Mouse (Mus musculus) limb, embryonic 10.5 days (tissue): Measurements from ENCODE around the gene Ip6k1. TPM values are rescaled to one million over a fixed set of nuclear protein-coding genes. Genes with fewer than 3 reads are reported as not detected.
A peak's percentile ranks its signal among the peaks of the same experiment; 100 is the strongest.

Source experiments
- DNase-seq: peaks from one replicate; pipeline ENCODE4 v3.0.0-alpha.2; 2017; ENCODE audit warnings: low spot score
- H3K27ac ChIP-seq: fragments of 300-500 bp; sonication (generic); 2 replicates; pipeline ENCODE4 v1.5.1; 2016; ENCODE audit warnings: mild to moderate bottlenecking
- H3K27me3 ChIP-seq: fragments of 300-500 bp; sonication (generic); 2 replicates; pipeline ENCODE4 v1.6.1; 2016; ENCODE audit warnings: low read depth, mild to moderate bottlenecking; ENCODE audit not compliant: poor library complexity, severe bottlenecking
- H3K36me3 ChIP-seq: fragments of 300-500 bp; sonication (generic); 2 replicates; pipeline ENCODE4 v1.6.1; 2016; ENCODE audit warnings: mild to moderate bottlenecking, moderate library complexity
- H3K4me1 ChIP-seq: fragments of 300-500 bp; sonication (generic); 2 replicates; pipeline ENCODE4 v1.6.1; 2016
- H3K4me3 ChIP-seq: fragments of 300-500 bp; sonication (generic); 2 replicates; pipeline ENCODE4 v1.5.1; 2016; ENCODE audit warnings: mild to moderate bottlenecking, moderate library complexity
- H3K9me3 ChIP-seq: fragments of 300-500 bp; sonication (generic); replicated peaks from 2 replicates; pipeline ENCODE4 v1.6.1; 2016; ENCODE audit warnings: mild to moderate bottlenecking
- WGBS: fragments of 180-500 bp; shearing (Covaris S2); methylation state at CpG from one replicate; pipeline ENCODE4 v1.1.7; 2016; 5-methylcytosine and 5-hydroxymethylcytosine counted together
- polyA plus RNA-seq: library from polyadenylated mRNA; unstranded; fragments of >200 nt; fragmentation: Nextera tagmentation; extraction: Ambion mirVana; gene quantifications from 2 replicates; pipeline ENCODE4 v1.2.1, GENCODE M21; 2016

Ip6k1 gene
- 54.1 and 69.8 TPM in 2 replicates for polyA plus RNA-seq

DNA sequence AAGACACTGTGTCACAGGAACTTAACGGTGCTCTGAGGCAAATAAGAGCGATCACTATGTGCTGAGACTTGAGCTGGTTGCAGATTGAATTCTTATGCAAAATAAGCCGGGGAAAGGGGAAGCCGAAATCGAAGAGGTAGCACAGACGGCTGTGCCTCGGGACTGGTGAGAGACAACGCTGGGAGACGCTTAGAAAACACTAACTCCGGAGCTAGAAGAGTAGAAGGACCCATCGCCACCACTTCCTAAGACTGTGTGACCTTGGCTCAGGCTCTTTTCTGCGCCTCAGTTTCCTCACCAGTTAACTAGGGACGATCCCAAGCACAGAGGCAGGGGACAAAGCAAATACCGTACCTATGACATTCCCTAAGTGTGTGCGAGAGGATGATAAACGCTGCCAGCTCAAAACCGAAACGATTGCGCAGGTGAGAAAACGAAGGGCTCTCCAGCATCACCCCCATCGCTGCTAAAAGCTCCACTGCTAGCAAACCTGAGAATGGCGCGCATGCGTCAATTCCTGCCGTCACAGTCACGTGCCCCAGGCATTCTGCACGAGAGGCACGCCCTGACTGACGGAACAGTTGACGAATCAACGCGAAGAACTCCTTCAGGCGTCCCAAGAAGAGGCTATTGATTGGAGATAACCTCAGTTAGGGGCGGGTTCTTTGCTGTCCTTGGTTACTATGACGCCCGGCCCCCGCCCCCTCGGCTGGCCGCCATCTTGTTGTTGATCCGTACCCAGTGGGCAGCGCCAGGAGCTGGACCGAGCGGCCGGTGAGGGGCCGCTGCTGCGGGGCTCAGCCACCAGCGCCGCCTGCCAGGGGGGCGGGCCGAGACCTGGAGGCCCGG, at the start of gene Ip6k1:
Gene Ip6k1 (plus strand): TSS at position 580 of the 849 bp plus-strand sequence.
- no peaks in the 10 kb centered on the region for H3K27me3 ChIP-seq
- H3K9me3 ChIP-seq: no peaks in the 10 kb centered on the region
- peaks cover 24% of the 10 kb centered on the region for H3K4me1 ChIP-seq
- WGBS: under 1% methylated on average over 51 of the region's 51 CpGs
- peak; percentile 99 for DNase-seq
- H3K27ac ChIP-seq: peak within 1 kb of the TSS; percentile 97
- H3K4me3 ChIP-seq: peak within 1 kb of the TSS; percentile 99
- peaks cover 10% of the 10 kb centered on the region for H3K36me3 ChIP-seq

DNA sequence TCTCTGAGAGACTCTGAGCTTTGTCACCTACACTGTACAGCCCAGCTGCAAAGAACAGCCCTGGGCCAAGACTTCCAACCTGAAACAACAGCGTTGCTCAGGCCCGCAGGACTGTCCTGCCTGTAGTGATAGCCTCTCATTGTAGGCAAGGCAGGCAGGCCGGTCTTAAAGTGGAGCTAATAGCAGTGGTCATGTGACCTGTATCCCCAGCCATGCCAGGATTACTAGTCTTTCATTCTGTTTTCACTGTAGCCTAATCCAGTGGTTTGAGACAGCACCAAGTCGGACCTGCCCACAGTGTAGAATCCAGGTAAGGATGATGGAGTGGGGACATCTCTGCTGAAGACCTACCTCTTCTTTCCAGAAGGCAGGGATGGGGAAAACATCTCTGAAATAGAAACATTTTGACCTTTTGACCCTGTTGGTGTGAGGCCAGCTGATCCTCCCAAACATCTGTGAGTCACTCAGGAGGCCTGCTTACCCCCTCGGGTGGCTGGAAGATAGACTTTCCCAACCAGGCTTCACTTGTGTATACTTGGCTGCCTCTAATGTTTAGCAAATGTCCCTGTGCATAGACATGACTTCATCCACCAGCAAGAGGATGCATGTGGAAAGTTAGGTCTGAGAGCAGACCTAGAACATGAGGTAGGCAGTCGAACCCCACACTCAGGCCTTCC, 46.5 kb upstream of the Ip6k1 start:
- Histone ChIP-seq H3K4me1 (peaks cover 20% of the 10 kb centered on the region), H3K9me3 (no peaks in the 10 kb centered on the region), H3K27ac (no peak overlapping the region), H3K4me3 (no peak overlapping the region), H3K36me3 (peaks cover 56% of the 10 kb centered on the region), H3K27me3 (no peaks in the 10 kb centered on the region)
- no peak for DNase-seq
- 80% methylated on average over 6 of the region's 6 CpGs for WGBS

DNA sequence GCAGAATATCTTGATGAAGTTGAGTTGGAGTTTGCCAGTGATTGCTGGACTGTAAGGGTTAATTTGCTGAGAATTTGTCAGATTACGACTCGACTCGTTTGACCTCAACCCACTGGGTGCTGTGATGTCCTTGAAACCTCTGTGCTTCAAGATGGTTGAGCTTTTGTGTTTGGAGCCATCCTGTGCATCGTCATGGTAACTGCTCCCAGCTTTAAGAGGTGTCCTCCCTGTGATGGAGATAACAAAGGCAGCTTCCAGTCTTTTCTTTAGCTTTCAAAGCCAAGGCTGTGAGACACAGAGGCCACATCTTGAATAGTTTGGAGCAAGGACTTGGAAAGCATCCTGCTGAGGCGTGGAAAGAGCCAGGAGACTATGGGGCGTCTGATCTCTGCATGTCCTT, 45.2 kb upstream of the Ip6k1 start:
- no peak overlapping the region for H3K27ac ChIP-seq
- H3K27me3 ChIP-seq: no peaks in the 10 kb centered on the region
- no peak overlapping the region for H3K4me3 ChIP-seq
- no peak for DNase-seq
- WGBS: 71% methylated on average over 6 of the region's 6 CpGs
- H3K4me1 ChIP-seq: peaks cover 14% of the 10 kb centered on the region
- H3K36me3 ChIP-seq: peaks cover 70% of the 10 kb centered on the region
- no peaks in the 10 kb centered on the region for H3K9me3 ChIP-seq

DNA sequence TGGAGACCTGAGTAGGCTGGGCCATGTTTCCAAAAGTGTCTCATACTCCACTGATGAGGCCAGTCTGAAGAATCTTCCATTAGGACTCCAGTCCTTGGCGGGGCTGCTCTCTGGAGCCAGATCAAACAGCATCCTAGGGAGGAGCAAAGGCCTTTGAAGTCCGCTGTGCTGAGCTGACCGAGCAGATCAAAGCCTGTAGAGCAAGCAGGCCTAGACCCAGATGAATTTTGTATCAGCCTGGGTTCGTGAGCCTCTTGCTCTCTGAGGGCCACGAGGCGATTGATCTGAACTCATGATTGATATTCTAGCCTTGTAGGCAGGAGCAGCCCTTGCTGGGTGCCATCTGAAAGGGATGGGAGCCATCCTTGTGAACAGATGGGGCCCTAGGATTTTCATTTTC, 42.4 kb upstream of the Ip6k1 start:
- WGBS: 18% methylated on average over 6 of the region's 6 CpGs

DNA sequence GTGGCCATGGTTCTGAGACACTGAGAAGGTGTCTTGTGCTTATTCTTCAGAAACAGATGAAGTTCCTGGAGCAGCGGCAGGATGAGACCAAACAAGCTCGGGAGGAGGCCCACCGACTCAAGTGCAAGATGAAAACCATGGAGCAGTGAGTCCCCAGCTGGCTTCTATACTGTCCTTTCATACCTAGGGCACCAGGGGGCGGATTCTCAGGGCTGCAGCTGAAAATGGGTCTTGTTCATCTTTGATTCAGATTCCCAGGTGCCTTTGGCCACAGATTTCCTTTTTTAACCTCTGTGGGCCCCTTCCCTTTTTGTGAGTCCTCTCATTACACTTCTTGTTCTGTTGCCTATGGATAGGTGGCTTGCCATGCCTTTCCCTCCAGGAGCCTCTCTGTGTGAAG, 41.4 kb upstream of the Ip6k1 start:
- Histone ChIP-seq H3K36me3 (peaks cover 98% of the 10 kb centered on the region), H3K4me1 (peaks cover 13% of the 10 kb centered on the region), H3K27ac (no peak overlapping the region), H3K4me3 (no peak overlapping the region), H3K27me3 (no peaks in the 10 kb centered on the region), H3K9me3 (no peaks in the 10 kb centered on the region)
- 85% methylated on average over 4 of the region's 4 CpGs for WGBS
- no peak for DNase-seq

More for the DNA sequence above, 42.4 kb upstream of the Ip6k1 start:
- Histone ChIP-seq H3K36me3 (peaks cover 95% of the 10 kb centered on the region), H3K27ac (no peak overlapping the region), H3K4me1 (peaks cover 13% of the 10 kb centered on the region), H3K9me3 (no peaks in the 10 kb centered on the region), H3K27me3 (no peaks in the 10 kb centered on the region), H3K4me3 (no peak overlapping the region)
- DNase-seq: no peak

DNA sequence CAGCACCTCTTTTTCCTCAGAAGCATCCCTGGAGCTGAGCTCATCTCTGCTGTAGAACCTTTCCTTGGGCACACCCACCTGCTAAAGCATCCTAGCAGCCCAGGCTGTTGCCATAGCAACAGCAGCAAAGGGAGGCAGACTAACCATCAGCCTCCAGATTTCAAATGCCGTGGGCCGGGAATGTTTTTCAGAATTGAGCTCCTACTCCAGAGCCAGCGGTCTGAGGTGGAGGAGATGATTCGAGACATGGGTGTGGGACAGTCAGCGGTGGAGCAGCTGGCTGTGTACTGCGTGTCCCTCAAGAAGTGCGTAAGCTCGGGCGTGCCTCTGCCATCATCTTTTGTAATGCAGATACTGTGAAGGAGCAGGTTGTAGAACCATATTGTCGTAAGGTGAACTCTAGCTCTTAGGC, 40.9 kb upstream of the Ip6k1 start:
- Histone ChIP-seq H3K4me3 (no peak overlapping the region), H3K36me3 (peaks cover 97% of the 10 kb centered on the region), H3K4me1 (peaks cover 13% of the 10 kb centered on the region), H3K27me3 (no peaks in the 10 kb centered on the region), H3K27ac (0 out of 2 replicates have a peak overlapping the region, but pooled peaks have one; percentile 7), H3K9me3 (no peaks in the 10 kb centered on the region)
- no peak for DNase-seq
- WGBS: 92% methylated on average over 10 of the region's 10 CpGs

DNA sequence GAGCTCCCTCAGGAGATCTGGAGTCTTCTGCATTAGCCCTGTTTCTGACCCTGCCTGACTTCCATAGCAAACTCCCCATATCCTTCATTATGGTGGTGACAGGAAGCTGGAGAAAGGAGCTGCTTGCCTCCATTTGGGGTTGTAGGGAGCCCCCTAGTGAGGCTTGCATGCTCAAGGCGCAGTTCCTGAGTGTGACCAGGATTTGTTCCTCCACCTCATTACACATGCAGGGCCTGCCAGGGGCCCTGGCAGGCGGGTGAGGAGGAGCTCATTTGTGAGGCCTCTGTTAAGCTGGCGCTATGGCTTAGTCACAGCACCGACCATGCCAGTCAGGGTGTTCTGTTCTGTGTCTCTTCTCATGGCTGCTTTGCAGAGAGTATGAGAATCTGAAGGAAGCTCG, 40.4 kb upstream of the Ip6k1 start:
- Histone ChIP-seq H3K27me3 (no peaks in the 10 kb centered on the region), H3K27ac (0 out of 2 replicates have a peak overlapping the region, but pooled peaks have one; percentile 7), H3K4me3 (no peak overlapping the region), H3K36me3 (peaks cover 97% of the 10 kb centered on the region), H3K9me3 (no peaks in the 10 kb centered on the region), H3K4me1 (peaks cover 13% of the 10 kb centered on the region)
- no peak for DNase-seq
- WGBS: 57% methylated on average over 5 of the region's 5 CpGs

DNA sequence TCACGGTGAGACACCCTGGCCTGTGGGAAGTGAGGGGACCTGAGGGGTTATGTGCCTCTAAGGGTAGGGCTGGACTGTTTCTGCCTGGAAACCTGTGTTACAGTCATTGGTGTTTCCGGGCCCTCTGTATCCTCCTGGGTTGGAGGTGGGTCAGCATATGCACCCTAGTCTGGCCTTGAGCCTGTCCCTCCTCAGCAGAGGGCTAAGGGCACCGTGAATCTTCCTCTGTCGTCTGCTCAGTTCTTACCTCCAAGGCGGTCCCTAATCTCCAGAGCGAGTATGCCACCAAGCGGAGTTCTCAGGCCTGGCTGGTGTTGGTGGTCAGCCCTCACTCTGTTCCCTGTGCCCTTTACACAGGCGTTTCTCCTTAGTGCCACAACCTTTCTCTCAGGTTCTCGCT, 39.4 kb upstream of the Ip6k1 start:
- Histone ChIP-seq H3K27ac (0 out of 2 replicates have a peak overlapping the region, but pooled peaks have one; percentile 21), H3K9me3 (no peaks in the 10 kb centered on the region), H3K27me3 (no peaks in the 10 kb centered on the region), H3K4me1 (peaks cover 13% of the 10 kb centered on the region), H3K36me3 (peaks cover 96% of the 10 kb centered on the region), H3K4me3 (no peak overlapping the region)
- 89% methylated on average over 9 of the region's 9 CpGs for WGBS
- no peak for DNase-seq

DNA sequence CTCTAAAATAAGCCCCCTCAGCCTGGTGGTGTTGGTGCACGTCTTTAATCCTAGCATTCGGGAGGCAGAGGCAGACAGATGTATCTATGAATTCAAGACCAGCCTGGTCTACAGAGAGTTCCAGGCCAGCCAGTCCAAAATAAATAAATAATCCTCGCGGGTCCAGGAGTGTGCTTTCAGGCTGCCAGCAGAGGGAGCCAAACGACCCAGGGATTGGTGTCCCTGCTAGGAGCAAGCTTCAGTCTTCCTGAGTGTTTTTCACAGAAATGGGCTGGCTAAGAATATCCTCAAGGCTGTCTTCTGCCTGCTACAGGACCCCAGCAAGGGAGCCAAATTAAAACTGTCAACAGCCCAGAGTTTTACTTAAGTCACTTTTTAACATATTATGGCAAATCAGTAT, 38.6 kb upstream of the Ip6k1 start:
- Histone ChIP-seq H3K36me3 (peaks cover 96% of the 10 kb centered on the region), H3K27ac (0 out of 2 replicates have a peak overlapping the region, but pooled peaks have one; percentile 21)
- DNase-seq: peak; percentile 96

DNA sequence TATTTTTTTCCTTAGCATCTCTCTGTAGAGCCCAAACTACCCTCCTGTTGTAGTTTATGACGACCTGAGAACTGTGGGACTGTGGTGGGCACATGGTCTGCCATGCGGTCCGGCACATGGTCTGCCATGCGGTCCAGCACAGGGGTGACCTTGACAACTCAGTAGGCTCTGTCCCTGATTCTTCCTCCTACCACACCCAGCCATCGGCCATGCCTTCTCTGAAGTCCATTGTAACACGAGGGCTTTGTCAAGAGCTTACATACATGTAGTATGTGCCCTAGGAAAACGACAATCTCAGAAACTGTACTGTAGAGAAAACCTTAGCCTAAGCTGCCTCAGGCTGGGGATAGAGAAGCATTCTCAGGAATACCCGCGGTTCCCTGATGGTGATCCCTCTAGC, 37.6 kb upstream of the Ip6k1 start:
- Histone ChIP-seq H3K36me3 (peaks cover 96% of the 10 kb centered on the region), H3K27me3 (no peaks in the 10 kb centered on the region), H3K27ac (no peak overlapping the region), H3K4me3 (no peak overlapping the region), H3K4me1 (peaks cover 7% of the 10 kb centered on the region), H3K9me3 (no peaks in the 10 kb centered on the region)
- no peak for DNase-seq
- 95% methylated on average over 9 of the region's 9 CpGs for WGBS

More for the DNA sequence above, 38.6 kb upstream of the Ip6k1 start:
- H3K4me3 ChIP-seq: no peak overlapping the region
- WGBS: 29% methylated on average over 5 of the region's 5 CpGs
- no peaks in the 10 kb centered on the region for H3K9me3 ChIP-seq
- H3K4me1 ChIP-seq: peaks cover 11% of the 10 kb centered on the region
- no peaks in the 10 kb centered on the region for H3K27me3 ChIP-seq

DNA sequence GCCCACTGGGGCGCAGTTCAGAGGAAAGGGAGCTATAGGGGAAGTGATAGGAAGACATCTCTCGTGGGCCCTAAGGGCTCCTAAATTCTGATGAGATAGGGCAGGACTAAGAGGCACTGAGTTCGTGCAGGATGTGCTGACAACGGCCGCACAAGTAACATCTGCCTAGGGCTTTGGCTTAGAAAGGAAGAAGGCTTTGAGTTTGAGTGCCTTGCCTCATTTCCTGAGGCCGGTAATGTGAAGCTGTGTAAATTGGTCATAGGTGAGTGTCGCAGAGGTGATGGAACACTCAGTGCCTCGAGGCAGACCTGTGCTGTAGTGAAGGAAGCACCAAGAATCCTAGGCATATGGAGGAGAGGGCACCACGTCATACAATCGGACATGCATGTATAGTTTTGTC, 35.6 kb upstream of the Ip6k1 start:
- H3K9me3 ChIP-seq: no peaks in the 10 kb centered on the region
- H3K4me1 ChIP-seq: peaks cover 4% of the 10 kb centered on the region; the same call in 1 of the 2 replicates
- no peaks in the 10 kb centered on the region for H3K27me3 ChIP-seq
- DNase-seq: no peak
- H3K4me3 ChIP-seq: no peak overlapping the region
- peaks cover 96% of the 10 kb centered on the region for H3K36me3 ChIP-seq
- 0 out of 2 replicates have a peak overlapping the region, but pooled peaks have one; percentile 33 for H3K27ac ChIP-seq
- 89% methylated on average over 10 of the region's 10 CpGs for WGBS

DNA sequence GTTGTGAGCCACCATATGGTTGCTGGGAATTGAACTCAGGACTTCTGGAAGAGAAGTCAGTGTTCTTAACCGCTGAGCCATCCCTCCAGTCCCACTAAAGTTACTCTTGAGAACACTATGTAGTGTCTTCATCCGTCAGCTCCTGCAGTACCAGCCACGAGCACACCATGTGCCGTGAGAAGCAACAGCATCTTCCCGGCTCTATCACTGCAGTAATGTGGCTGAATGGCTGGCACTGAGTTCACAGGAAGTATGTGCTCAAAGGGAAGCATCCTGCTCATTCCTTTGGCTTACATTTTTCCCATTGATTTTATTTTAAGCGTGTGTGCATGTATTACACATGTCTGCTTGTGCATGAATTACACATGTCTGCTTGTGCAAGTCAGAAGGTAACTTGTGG, 34.9 kb upstream of the Ip6k1 start:
- Histone ChIP-seq H3K4me1 (peaks cover 7% of the 10 kb centered on the region; the same call in 1 of the 2 replicates), H3K4me3 (no peak overlapping the region), H3K27me3 (no peaks in the 10 kb centered on the region), H3K27ac (no peak overlapping the region), H3K36me3 (peaks cover 96% of the 10 kb centered on the region), H3K9me3 (no peaks in the 10 kb centered on the region)
- 93% methylated on average over 6 of the region's 6 CpGs for WGBS
- no peak for DNase-seq

DNA sequence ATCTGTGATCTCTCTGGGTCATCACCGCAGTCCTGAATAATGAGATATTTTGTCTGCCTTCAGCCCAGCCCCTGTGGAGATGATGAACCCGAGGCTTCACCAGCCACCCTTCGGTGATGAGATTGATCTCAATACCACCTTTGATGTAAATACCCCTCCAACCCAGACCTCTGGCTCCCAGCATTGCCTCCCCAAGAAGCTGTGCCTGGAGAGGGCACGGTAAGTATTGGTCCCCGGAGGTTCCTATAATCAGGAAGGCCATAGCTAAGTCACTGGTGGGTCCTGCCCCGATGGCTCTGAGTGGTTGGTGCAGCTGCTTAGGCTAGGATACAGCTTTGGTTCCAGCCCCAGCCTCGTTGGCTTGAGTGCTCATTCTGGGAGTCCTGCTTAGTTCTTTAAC, 33.8 kb upstream of the Ip6k1 start:
- Histone ChIP-seq H3K27me3 (no peaks in the 10 kb centered on the region), H3K9me3 (no peaks in the 10 kb centered on the region), H3K4me3 (no peak overlapping the region), H3K27ac (no peak overlapping the region), H3K36me3 (peaks cover 96% of the 10 kb centered on the region), H3K4me1 (peaks cover 7% of the 10 kb centered on the region; the same call in 1 of the 2 replicates)
- DNase-seq: no peak
- 94% methylated on average over 7 of the region's 7 CpGs for WGBS
